Mouse (Mus musculus): Measurements from ENCODE around the gene Tnks1bp1. TPM values are rescaled to one million over a fixed set of nuclear protein-coding genes. Genes with fewer than 3 reads are reported as not detected.

Gene Tnks1bp1
- polyA plus RNA-seq, 1 experiment = 36.9 TPM

GRCm38 (mm10) chr2:85022043-85022442 lies 25.8 kb upstream of the Tnks1bp1 start:
- Histone ChIP-seq H3K27ac (ENCODE audit: control insufficient read depth, insufficient read depth, low read length) (no peak overlapping the region), H3K4me3 (ENCODE audit: control insufficient read depth, insufficient read depth, low read length) (no peak overlapping the region), H3K36me3 (ENCODE audit: control insufficient read depth, insufficient read depth, low read length) (no peaks in the 10 kb centered on the region), H3K4me1 (replicated peaks; ENCODE audit: control insufficient read depth, insufficient read depth, low read length) (no peaks in the 10 kb centered on the region), H3K27me3 (ENCODE audit: control insufficient read depth, insufficient read depth, low read length) (no peaks in the 10 kb centered on the region)
- WGBS = 88% methylated on average over 4 of the region's 4 CpGs
- no peak for DNase-seq
- TF ChIP-seq POLR2A (IDR thresholded peaks at IDR 0.05; ENCODE audit: control insufficient read depth, extremely low read depth, insufficient read depth, low read length, poor library complexity) (no peak), CTCF (IDR thresholded peaks at IDR 0.05; ENCODE audit: borderline replicate concordance, control insufficient read depth, extremely low read depth, insufficient read depth, low read length, poor library complexity) (no peak)

GRCm38 (mm10) chr2:85026178-85026577 lies 21.6 kb upstream of the Tnks1bp1 start:
- Histone ChIP-seq H3K4me1 (replicated peaks; ENCODE audit: control insufficient read depth, insufficient read depth, low read length) (no peaks in the 10 kb centered on the region), H3K27ac (ENCODE audit: control insufficient read depth, insufficient read depth, low read length) (no peak overlapping the region), H3K36me3 (ENCODE audit: control insufficient read depth, insufficient read depth, low read length) (no peaks in the 10 kb centered on the region), H3K4me3 (ENCODE audit: control insufficient read depth, insufficient read depth, low read length) (no peak overlapping the region), H3K27me3 (ENCODE audit: control insufficient read depth, insufficient read depth, low read length) (no peaks in the 10 kb centered on the region)
- 90% methylated on average over 3 of the region's 3 CpGs for WGBS
- no peak for TF ChIP-seq CTCF (IDR thresholded peaks at IDR 0.05; ENCODE audit: borderline replicate concordance, control insufficient read depth, extremely low read depth, insufficient read depth, low read length, poor library complexity)
- TF ChIP-seq POLR2A (IDR thresholded peaks at IDR 0.05; ENCODE audit: control insufficient read depth, extremely low read depth, insufficient read depth, low read length, poor library complexity) = no peak
- no peak for DNase-seq

GRCm38 (mm10) chr2:85027281-85027680 lies 20.5 kb upstream of the Tnks1bp1 start:
- Histone ChIP-seq H3K27me3 (ENCODE audit: control insufficient read depth, insufficient read depth, low read length) (no peaks in the 10 kb centered on the region), H3K4me3 (ENCODE audit: control insufficient read depth, insufficient read depth, low read length) (no peak overlapping the region), H3K4me1 (replicated peaks; ENCODE audit: control insufficient read depth, insufficient read depth, low read length) (no peaks in the 10 kb centered on the region), H3K36me3 (ENCODE audit: control insufficient read depth, insufficient read depth, low read length) (no peaks in the 10 kb centered on the region), H3K27ac (ENCODE audit: control insufficient read depth, insufficient read depth, low read length) (no peak overlapping the region)
- DNase-seq = no peak
- WGBS = 38% methylated on average over 5 of the region's 5 CpGs
- TF ChIP-seq POLR2A (IDR thresholded peaks at IDR 0.05; ENCODE audit: control insufficient read depth, extremely low read depth, insufficient read depth, low read length, poor library complexity) (no peak), CTCF (IDR thresholded peaks at IDR 0.05; ENCODE audit: borderline replicate concordance, control insufficient read depth, extremely low read depth, insufficient read depth, low read length, poor library complexity) (no peak)

GRCm38 (mm10) chr2:85029897-85030296 lies 17.9 kb upstream of the Tnks1bp1 start:
- Histone ChIP-seq H3K27me3 (ENCODE audit: control insufficient read depth, insufficient read depth, low read length) (no peaks in the 10 kb centered on the region), H3K36me3 (ENCODE audit: control insufficient read depth, insufficient read depth, low read length) (no peaks in the 10 kb centered on the region), H3K4me1 (replicated peaks; ENCODE audit: control insufficient read depth, insufficient read depth, low read length) (peaks cover 3% of the 10 kb centered on the region; the same call in 1 of the 2 replicates), H3K27ac (ENCODE audit: control insufficient read depth, insufficient read depth, low read length) (no peak overlapping the region), H3K4me3 (ENCODE audit: control insufficient read depth, insufficient read depth, low read length) (no peak overlapping the region)
- 80% methylated on average over 6 of the region's 6 CpGs for WGBS
- no peak for DNase-seq
- TF ChIP-seq POLR2A (IDR thresholded peaks at IDR 0.05; ENCODE audit: control insufficient read depth, extremely low read depth, insufficient read depth, low read length, poor library complexity) (no peak), CTCF (IDR thresholded peaks at IDR 0.05; ENCODE audit: borderline replicate concordance, control insufficient read depth, extremely low read depth, insufficient read depth, low read length, poor library complexity) (no peak)

GRCm38 (mm10) chr2:85030989-85031388 lies 16.8 kb upstream of the Tnks1bp1 start:
- Histone ChIP-seq H3K27me3 (ENCODE audit: control insufficient read depth, insufficient read depth, low read length) (no peaks in the 10 kb centered on the region), H3K4me3 (ENCODE audit: control insufficient read depth, insufficient read depth, low read length) (no peak overlapping the region), H3K27ac (ENCODE audit: control insufficient read depth, insufficient read depth, low read length) (no peak overlapping the region), H3K36me3 (ENCODE audit: control insufficient read depth, insufficient read depth, low read length) (no peaks in the 10 kb centered on the region), H3K4me1 (replicated peaks; ENCODE audit: control insufficient read depth, insufficient read depth, low read length) (peaks cover 3% of the 10 kb centered on the region; the same call in 1 of the 2 replicates)
- DNase-seq = no peak
- 61% methylated on average over 6 of the region's 6 CpGs for WGBS
- TF ChIP-seq CTCF (IDR thresholded peaks at IDR 0.05; ENCODE audit: borderline replicate concordance, control insufficient read depth, extremely low read depth, insufficient read depth, low read length, poor library complexity) = no peak
- no peak for TF ChIP-seq POLR2A (IDR thresholded peaks at IDR 0.05; ENCODE audit: control insufficient read depth, extremely low read depth, insufficient read depth, low read length, poor library complexity)

- TF ChIP-seq POLR2A (IDR thresholded peaks at IDR 0.05; ENCODE audit: control insufficient read depth, extremely low read depth, insufficient read depth, low read length, poor library complexity) (no peak), CTCF (IDR thresholded peaks at IDR 0.05; ENCODE audit: borderline replicate concordance, control insufficient read depth, extremely low read depth, insufficient read depth, low read length, poor library complexity) (no peak)
Measured at GRCm38 (mm10) chr2:85033121-85033520, 14.7 kb upstream of the Tnks1bp1 start.

GRCm38 (mm10) chr2:85034169-85034568 lies 13.7 kb upstream of the Tnks1bp1 start:
- no peaks in the 10 kb centered on the region for H3K27me3 ChIP-seq (ENCODE audit: control insufficient read depth, insufficient read depth, low read length)
- no peak for DNase-seq

More at GRCm38 (mm10) chr2:85033121-85033520, 14.7 kb upstream of the Tnks1bp1 start:
- peaks cover 12% of the 10 kb centered on the region for H3K4me1 ChIP-seq (replicated peaks; ENCODE audit: control insufficient read depth, insufficient read depth, low read length)
- H3K4me3 ChIP-seq (ENCODE audit: control insufficient read depth, insufficient read depth, low read length) = no peak overlapping the region
- no peak overlapping the region for H3K27ac ChIP-seq (ENCODE audit: control insufficient read depth, insufficient read depth, low read length)
- 89% methylated on average over 2 of the region's 2 CpGs for WGBS
- H3K36me3 ChIP-seq (ENCODE audit: control insufficient read depth, insufficient read depth, low read length) = no peaks in the 10 kb centered on the region
- DNase-seq = no peak
- H3K27me3 ChIP-seq (ENCODE audit: control insufficient read depth, insufficient read depth, low read length) = no peaks in the 10 kb centered on the region

More at GRCm38 (mm10) chr2:85034169-85034568, 13.7 kb upstream of the Tnks1bp1 start:
- Histone ChIP-seq H3K36me3 (ENCODE audit: control insufficient read depth, insufficient read depth, low read length) (no peaks in the 10 kb centered on the region), H3K4me3 (ENCODE audit: control insufficient read depth, insufficient read depth, low read length) (no peak overlapping the region), H3K27ac (ENCODE audit: control insufficient read depth, insufficient read depth, low read length) (no peak overlapping the region), H3K4me1 (replicated peaks; ENCODE audit: control insufficient read depth, insufficient read depth, low read length) (peaks cover 15% of the 10 kb centered on the region)
- TF ChIP-seq CTCF (IDR thresholded peaks at IDR 0.05; ENCODE audit: borderline replicate concordance, control insufficient read depth, extremely low read depth, insufficient read depth, low read length, poor library complexity) (no peak), POLR2A (IDR thresholded peaks at IDR 0.05; ENCODE audit: control insufficient read depth, extremely low read depth, insufficient read depth, low read length, poor library complexity) (no peak)
- WGBS = 8% methylated on average over 7 of the region's 7 CpGs

All from thymus, adult 2 months (tissue).